In genomic region chr16:31174880-31175638, GRCm38 (mm10) we compare ENCODE assay signal across 14 mouse cellular contexts.
"Had no signal": no experiment of that assay in that cellular context is flagged by ENCODE, and none has a peak within 500 bp of the region (broad histone marks: within the 10 kb centered on the region; RNA-seq: fewer than 3 reads in every experiment).

No protein-coding gene starts in this region.

- DNase-seq: kidney, adult 2 months; kidney, postnatal 25 days; left cerebral cortex, postnatal 4 days; lung, embryonic 14.5 days; lung, postnatal 4 days; midbrain, embryonic 14.5 days; thymus, adult 2 months; thymus, postnatal 14 days; thymus, postnatal 4 days had no signal

- ATAC-seq: intestine, postnatal 0 days had no signal

- H3K9me3 ChIP-seq: limb, embryonic 12.5 days; limb, embryonic 15.5 days had no signal

- H3K4me1 ChIP-seq: limb, embryonic 12.5 days had no signal

- H3K27ac ChIP-seq: kidney, postnatal 0 days; limb, embryonic 12.5 days had no signal

- H3K36me3 ChIP-seq: limb, embryonic 12.5 days; limb, embryonic 15.5 days had no signal

- H3K4me2 ChIP-seq: limb, embryonic 12.5 days; limb, embryonic 15.5 days; lung, embryonic 14.5 days; midbrain, embryonic 11.5 days had no signal

- H3K9ac ChIP-seq: limb, embryonic 12.5 days; limb, embryonic 15.5 days; lung, embryonic 14.5 days had no signal

- H3K4me3 ChIP-seq: limb, embryonic 12.5 days; limb, embryonic 15.5 days had no signal

- H3K27me3 ChIP-seq: limb, embryonic 12.5 days; limb, embryonic 15.5 days had no signal
